Mouse (Mus musculus): ENCODE results near the gene Fbln1. TPM values are rescaled to one million over a fixed set of nuclear protein-coding genes. Genes with fewer than 3 reads are reported as not detected.

The Fbln1 gene
- polyA plus RNA-seq, 1 experiment from 2014 or later, result 119 TPM

GRCm38 (mm10) chr15:85174060-85174459, 31.7 kb upstream of the Fbln1 start:
- no peak overlapping the region for H3K9ac ChIP-seq (ENCODE audit: low read depth, low read length)
- no peaks in the 10 kb centered on the region for H3K4me1 ChIP-seq (replicated peaks; ENCODE audit: control insufficient read depth, insufficient read depth, low read length)
- WGBS, result 78% methylated on average over 10 of the region's 10 CpGs
- no peak overlapping the region for H3K4me2 ChIP-seq (replicated peaks; ENCODE audit: low read depth, low read length)
- H3K27ac ChIP-seq (ENCODE audit: low read depth, low read length), result no peak overlapping the region
- no peaks in the 10 kb centered on the region for H3K27me3 ChIP-seq (ENCODE audit: control insufficient read depth, insufficient read depth, low read length)
- H3K36me3 ChIP-seq (ENCODE audit: control insufficient read depth, insufficient read depth, low read length), result no peaks in the 10 kb centered on the region
- no peaks in the 10 kb centered on the region for H3K9me3 ChIP-seq (ENCODE audit: control insufficient read depth, low read length)
- H3K4me3 ChIP-seq (ENCODE audit: low read depth, low read length), result no peak overlapping the region
- DNase-seq (ENCODE audit: low spot score) (no peak), ATAC-seq (ENCODE audit: low FRiP score) (no peak)

- Histone ChIP-seq H3K9ac (ENCODE audit: low read depth, low read length) (no peak overlapping the region), H3K4me1 (replicated peaks; ENCODE audit: control insufficient read depth, insufficient read depth, low read length) (no peaks in the 10 kb centered on the region), H3K4me3 (ENCODE audit: low read depth, low read length) (no peak overlapping the region), H3K27ac (ENCODE audit: low read depth, low read length) (no peak overlapping the region), H3K27me3 (ENCODE audit: control insufficient read depth, insufficient read depth, low read length) (no peaks in the 10 kb centered on the region), H3K4me2 (replicated peaks; ENCODE audit: low read depth, low read length) (no peak overlapping the region), H3K36me3 (ENCODE audit: control insufficient read depth, insufficient read depth, low read length) (no peaks in the 10 kb centered on the region), H3K9me3 (ENCODE audit: control insufficient read depth, low read length) (no peaks in the 10 kb centered on the region)
- no peak for ATAC-seq (ENCODE audit: low FRiP score)
- DNase-seq (ENCODE audit: low spot score), result peak; percentile 89
- WGBS, result 72% methylated on average over 8 of the region's 8 CpGs
Measured at GRCm38 (mm10) chr15:85177576-85177975, 28.2 kb upstream of the Fbln1 start.

- Histone ChIP-seq H3K9ac (ENCODE audit: low read depth, low read length) (no peak overlapping the region), H3K4me1 (replicated peaks; ENCODE audit: control insufficient read depth, insufficient read depth, low read length) (no peaks in the 10 kb centered on the region), H3K4me2 (replicated peaks; ENCODE audit: low read depth, low read length) (no peak overlapping the region), H3K27me3 (ENCODE audit: control insufficient read depth, insufficient read depth, low read length) (no peaks in the 10 kb centered on the region), H3K9me3 (ENCODE audit: control insufficient read depth, low read length) (no peaks in the 10 kb centered on the region), H3K4me3 (ENCODE audit: low read depth, low read length) (no peak overlapping the region), H3K36me3 (ENCODE audit: control insufficient read depth, insufficient read depth, low read length) (no peaks in the 10 kb centered on the region), H3K27ac (ENCODE audit: low read depth, low read length) (no peak overlapping the region)
- 85% methylated on average over 6 of the region's 6 CpGs for WGBS
- DNase-seq (ENCODE audit: low spot score), result no peak
- ATAC-seq (ENCODE audit: low FRiP score), result no peak
Measured at GRCm38 (mm10) chr15:85178172-85178571, 27.6 kb upstream of the Fbln1 start.

- no peak overlapping the region for H3K9ac ChIP-seq (ENCODE audit: low read depth, low read length)
- ATAC-seq (ENCODE audit: low FRiP score) (no peak), DNase-seq (ENCODE audit: low spot score) (no peak)
- 80% methylated on average over 7 of the region's 7 CpGs for WGBS
- no peaks in the 10 kb centered on the region for H3K4me1 ChIP-seq (replicated peaks; ENCODE audit: control insufficient read depth, insufficient read depth, low read length)
- no peak overlapping the region for H3K4me2 ChIP-seq (replicated peaks; ENCODE audit: low read depth, low read length)
- H3K4me3 ChIP-seq (ENCODE audit: low read depth, low read length), result no peak overlapping the region
- no peaks in the 10 kb centered on the region for H3K27me3 ChIP-seq (ENCODE audit: control insufficient read depth, insufficient read depth, low read length)
- H3K9me3 ChIP-seq (ENCODE audit: control insufficient read depth, low read length), result no peaks in the 10 kb centered on the region
- no peak overlapping the region for H3K27ac ChIP-seq (ENCODE audit: low read depth, low read length)
- no peaks in the 10 kb centered on the region for H3K36me3 ChIP-seq (ENCODE audit: control insufficient read depth, insufficient read depth, low read length)
Measured at GRCm38 (mm10) chr15:85179528-85180180, 26.1 kb upstream of the Fbln1 start.

- H3K4me2 ChIP-seq (replicated peaks; ENCODE audit: low read depth, low read length), result no peak overlapping the region
- no peaks in the 10 kb centered on the region for H3K27me3 ChIP-seq (ENCODE audit: control insufficient read depth, insufficient read depth, low read length)
- DNase-seq (ENCODE audit: low spot score), result no peak
- no peaks in the 10 kb centered on the region for H3K4me1 ChIP-seq (replicated peaks; ENCODE audit: control insufficient read depth, insufficient read depth, low read length)
- H3K27ac ChIP-seq (ENCODE audit: low read depth, low read length), result no peak overlapping the region
- no peak overlapping the region for H3K4me3 ChIP-seq (ENCODE audit: low read depth, low read length)
- H3K9me3 ChIP-seq (ENCODE audit: control insufficient read depth, low read length), result no peaks in the 10 kb centered on the region
- H3K9ac ChIP-seq (ENCODE audit: low read depth, low read length), result no peak overlapping the region
- ATAC-seq (ENCODE audit: low FRiP score), result no peak
- no peaks in the 10 kb centered on the region for H3K36me3 ChIP-seq (ENCODE audit: control insufficient read depth, insufficient read depth, low read length)
Measured at GRCm38 (mm10) chr15:85180368-85180767, 25.4 kb upstream of the Fbln1 start.

- WGBS, result 94% methylated on average over 4 of the region's 4 CpGs
- ATAC-seq (ENCODE audit: low FRiP score), result no peak
- H3K27ac ChIP-seq (ENCODE audit: low read depth, low read length), result no peak overlapping the region
- no peaks in the 10 kb centered on the region for H3K36me3 ChIP-seq (ENCODE audit: control insufficient read depth, insufficient read depth, low read length)
- H3K9ac ChIP-seq (ENCODE audit: low read depth, low read length), result no peak overlapping the region
- no peaks in the 10 kb centered on the region for H3K27me3 ChIP-seq (ENCODE audit: control insufficient read depth, insufficient read depth, low read length)
- no peak overlapping the region for H3K4me3 ChIP-seq (ENCODE audit: low read depth, low read length)
- no peaks in the 10 kb centered on the region for H3K9me3 ChIP-seq (ENCODE audit: control insufficient read depth, low read length)
- no peak for DNase-seq (ENCODE audit: low spot score)
- no peaks in the 10 kb centered on the region for H3K4me1 ChIP-seq (replicated peaks; ENCODE audit: control insufficient read depth, insufficient read depth, low read length)
- no peak overlapping the region for H3K4me2 ChIP-seq (replicated peaks; ENCODE audit: low read depth, low read length)
Measured at GRCm38 (mm10) chr15:85182063-85182462, 23.7 kb upstream of the Fbln1 start.

- 80% methylated on average over 7 of the region's 7 CpGs for WGBS
- no peaks in the 10 kb centered on the region for H3K36me3 ChIP-seq (ENCODE audit: control insufficient read depth, insufficient read depth, low read length)
- no peak for DNase-seq (ENCODE audit: low spot score)
Measured at GRCm38 (mm10) chr15:85186916-85187315, 18.8 kb upstream of the Fbln1 start.

GRCm38 (mm10) chr15:85188167-85188778, 17.5 kb upstream of the Fbln1 start:
- Histone ChIP-seq H3K27me3 (ENCODE audit: control insufficient read depth, insufficient read depth, low read length) (no peaks in the 10 kb centered on the region), H3K9ac (ENCODE audit: low read depth, low read length) (no peak overlapping the region), H3K27ac (ENCODE audit: low read depth, low read length) (no peak overlapping the region), H3K4me3 (ENCODE audit: low read depth, low read length) (no peak overlapping the region), H3K36me3 (ENCODE audit: control insufficient read depth, insufficient read depth, low read length) (no peaks in the 10 kb centered on the region), H3K4me1 (replicated peaks; ENCODE audit: control insufficient read depth, insufficient read depth, low read length) (no peaks in the 10 kb centered on the region), H3K4me2 (replicated peaks; ENCODE audit: low read depth, low read length) (no peak overlapping the region), H3K9me3 (ENCODE audit: control insufficient read depth, low read length) (no peaks in the 10 kb centered on the region)
- no peak for DNase-seq (ENCODE audit: low spot score)
- ATAC-seq (ENCODE audit: low FRiP score), result no peak
- 57% methylated on average over 8 of the region's 8 CpGs for WGBS

More at GRCm38 (mm10) chr15:85186916-85187315, 18.8 kb upstream of the Fbln1 start:
- H3K27ac ChIP-seq (ENCODE audit: low read depth, low read length), result no peak overlapping the region
- H3K9me3 ChIP-seq (ENCODE audit: control insufficient read depth, low read length), result no peaks in the 10 kb centered on the region
- H3K4me3 ChIP-seq (ENCODE audit: low read depth, low read length), result no peak overlapping the region
- H3K4me1 ChIP-seq (replicated peaks; ENCODE audit: control insufficient read depth, insufficient read depth, low read length), result no peaks in the 10 kb centered on the region
- H3K9ac ChIP-seq (ENCODE audit: low read depth, low read length), result no peak overlapping the region
- ATAC-seq (ENCODE audit: low FRiP score), result no peak
- no peak overlapping the region for H3K4me2 ChIP-seq (replicated peaks; ENCODE audit: low read depth, low read length)
- no peaks in the 10 kb centered on the region for H3K27me3 ChIP-seq (ENCODE audit: control insufficient read depth, insufficient read depth, low read length)

All from hindbrain, embryonic 11.5 days (tissue).